Mouse (Mus musculus) liver, embryonic 14.5 days (tissue): ENCODE results near the gene Gm10717.
"Not testable (repeated sequence)": the region's sequence is repeated elsewhere in the genome, so short reads cannot be mapped to it uniquely, and the experiment has no call there.

Experiments used
- CTCF ChIP-seq: IDR thresholded peaks from 2 replicates; pipeline ENCODE4 v1.5.1; 2016; ENCODE audit warnings: antibody characterized with exemption, low read depth, control low read depth
- EP300 ChIP-seq: IDR thresholded peaks from 2 replicates; pipeline ENCODE4 v1.6.1; 2016; ENCODE audit warnings: antibody characterized with exemption, low read depth

DNA sequence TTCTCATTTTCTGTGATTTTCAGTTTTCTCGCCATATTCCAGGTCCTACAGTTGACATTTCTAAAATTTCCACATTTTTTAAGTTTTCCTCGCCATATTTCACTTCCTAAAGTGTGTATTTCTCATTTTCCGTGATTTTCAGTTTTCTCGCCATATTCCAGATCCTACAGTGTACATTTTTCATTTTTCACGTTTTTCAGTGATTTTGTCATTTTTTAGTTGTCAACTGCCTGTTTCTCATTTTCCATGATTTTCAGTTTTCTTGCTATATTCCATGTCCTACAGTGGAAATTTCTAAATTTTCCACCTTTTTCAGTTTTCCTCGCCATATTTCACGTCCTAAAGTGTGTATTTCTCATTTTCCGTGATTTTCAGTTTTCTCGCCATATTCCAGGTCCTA, 17.9 kb upstream of the Gm10717 start:
- TF ChIP-seq CTCF, EP300: not testable (repeated sequence)
